Mouse (Mus musculus) urinary bladder, adult 2 months (tissue): ENCODE data around the gene Irf2bp2. TPM values are rescaled to one million over a fixed set of nuclear protein-coding genes. Genes with fewer than 3 reads are reported as not detected.
"Not testable (repeated sequence)": the region's sequence is repeated elsewhere in the genome, so short reads cannot be mapped to it uniquely, and the experiment has no call there.

Source experiments
- DNase-seq: peaks from one replicate; pipeline ENCODE4 v3.0.0; 2022; ENCODE audit warnings: low spot score
- polyA plus RNA-seq: library from polyadenylated mRNA; depleted of rRNA; stranded (reverse); fragments of >200 nt; gene quantifications from 2 replicates; pipeline ENCODE4 v1.2.3, GENCODE M21; 2012

The Irf2bp2 gene
- polyA plus RNA-seq, 1 experiment, result 33.4 TPM

DNA sequence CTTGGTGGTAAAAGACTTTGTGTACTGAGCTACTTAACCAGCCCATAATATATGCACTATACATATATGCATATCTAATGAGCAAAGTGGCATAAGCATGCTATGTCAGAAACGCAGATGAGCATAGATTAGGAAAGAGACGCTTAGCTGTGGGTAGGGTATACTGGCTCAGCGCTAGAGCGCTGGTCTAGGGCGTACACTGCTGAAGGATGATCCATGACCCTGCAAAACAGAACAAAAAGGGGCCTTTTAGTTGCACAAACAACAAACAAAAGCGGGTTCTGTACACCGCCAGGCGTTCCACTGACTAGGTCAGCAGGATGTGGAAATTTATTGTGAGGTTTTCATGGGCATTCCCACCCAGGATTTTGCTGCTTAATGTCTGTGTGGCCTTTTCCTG lies 8.9 kb upstream of the Irf2bp2 start:
- peak; percentile 18 for DNase-seq

DNA sequence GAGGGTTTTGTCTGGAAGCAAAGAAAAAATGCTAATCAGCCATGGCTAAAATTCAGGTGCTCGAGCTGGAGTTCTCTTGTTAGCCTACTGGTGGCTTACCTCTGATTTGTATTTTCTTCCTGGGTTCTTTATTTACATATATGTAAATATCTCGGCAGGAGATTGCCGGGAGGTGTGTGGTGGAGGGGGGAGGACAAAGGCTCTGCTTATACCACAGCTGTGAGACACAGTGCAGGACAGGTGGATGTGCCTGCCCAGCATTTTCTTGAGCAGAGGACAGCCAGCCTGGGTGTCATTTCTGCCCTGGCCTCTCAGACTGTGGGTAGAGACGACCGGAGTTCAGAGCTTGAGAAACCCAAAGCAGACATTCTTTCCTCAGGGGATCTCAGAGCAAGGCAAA lies 7.5 kb upstream of the Irf2bp2 start:
- no peak for DNase-seq

DNA sequence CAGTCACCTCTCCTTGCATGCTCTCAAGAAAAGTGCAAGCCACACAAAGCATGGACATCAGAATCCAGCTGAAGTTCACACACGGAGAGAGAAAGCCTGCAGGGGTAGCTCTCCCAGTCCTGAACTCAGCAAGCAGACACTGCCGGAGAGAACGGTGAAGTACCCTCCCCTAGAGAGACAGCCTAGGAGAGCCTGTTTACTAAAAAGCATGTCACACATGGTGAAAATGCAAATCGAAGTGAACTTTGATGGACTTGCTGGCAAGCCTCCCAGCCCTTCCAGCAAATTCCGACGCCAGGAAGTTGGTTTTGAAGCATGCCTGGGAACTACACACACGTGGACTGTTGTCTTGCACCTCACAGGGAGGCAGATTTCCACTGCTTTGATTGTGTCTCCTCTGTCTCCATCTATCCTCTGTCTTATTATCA lies 7.0 kb upstream of the Irf2bp2 start:
- DNase-seq, result no peak

DNA sequence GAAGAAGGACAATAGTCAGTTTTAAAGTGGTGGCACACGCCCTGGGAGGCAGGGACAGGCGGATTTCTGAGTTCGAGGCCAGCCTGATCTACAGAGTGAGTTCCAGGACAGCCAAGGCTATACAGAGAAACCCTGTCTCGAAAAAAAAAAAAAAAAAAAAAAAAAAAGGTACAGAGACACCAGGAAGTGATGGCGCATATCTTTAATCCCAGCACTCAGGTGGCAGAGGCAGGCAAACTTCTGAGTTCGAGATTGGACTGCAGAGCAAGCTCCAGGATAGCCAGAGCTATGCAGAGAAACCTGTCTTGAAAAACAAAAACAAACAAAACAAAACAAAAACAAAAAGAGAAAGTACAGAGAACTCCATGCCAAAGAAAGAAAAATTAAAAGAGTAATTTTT lies 6.6 kb upstream of the Irf2bp2 start:
- DNase-seq, result not testable (repeated sequence)

DNA sequence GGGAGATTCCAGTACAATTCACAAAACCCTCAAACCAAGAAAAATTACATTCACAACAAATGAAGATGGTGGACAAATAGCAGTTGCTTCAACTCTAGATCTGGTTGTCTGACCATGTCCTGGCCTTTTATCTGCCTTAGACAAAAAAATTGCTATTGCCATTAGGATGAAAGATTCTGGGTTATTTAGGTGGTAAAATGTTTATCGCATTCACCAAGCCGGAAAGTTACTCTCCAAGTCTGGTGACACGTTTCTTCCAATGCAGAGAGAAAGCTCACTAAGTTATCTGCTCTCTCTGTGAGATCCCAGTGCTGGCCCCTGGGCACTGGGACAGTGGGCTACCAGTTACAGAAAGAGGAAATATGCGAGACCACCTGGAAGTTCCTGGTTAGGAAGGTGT lies 5.5 kb upstream of the Irf2bp2 start:
- DNase-seq, result no peak

DNA sequence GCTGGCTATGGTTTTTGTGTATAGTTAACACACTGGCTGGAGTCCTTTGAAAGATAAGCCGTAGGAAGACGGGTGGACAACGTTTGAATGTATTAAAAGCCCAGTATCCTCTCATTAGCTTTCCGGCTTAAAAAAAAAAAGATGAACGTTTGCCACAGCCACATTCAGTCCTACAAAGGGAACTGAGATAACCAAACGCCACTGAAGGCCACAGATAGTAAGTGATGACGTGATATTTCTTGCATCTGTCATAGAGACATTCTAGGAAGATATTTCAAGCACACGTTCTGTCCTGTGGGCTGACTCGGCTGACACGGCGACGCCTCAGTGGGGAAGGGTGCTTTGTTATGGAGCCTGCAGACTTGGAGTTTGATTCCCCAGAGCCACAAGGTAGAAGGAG lies 4.4 kb upstream of the Irf2bp2 start:
- no peak for DNase-seq

DNA sequence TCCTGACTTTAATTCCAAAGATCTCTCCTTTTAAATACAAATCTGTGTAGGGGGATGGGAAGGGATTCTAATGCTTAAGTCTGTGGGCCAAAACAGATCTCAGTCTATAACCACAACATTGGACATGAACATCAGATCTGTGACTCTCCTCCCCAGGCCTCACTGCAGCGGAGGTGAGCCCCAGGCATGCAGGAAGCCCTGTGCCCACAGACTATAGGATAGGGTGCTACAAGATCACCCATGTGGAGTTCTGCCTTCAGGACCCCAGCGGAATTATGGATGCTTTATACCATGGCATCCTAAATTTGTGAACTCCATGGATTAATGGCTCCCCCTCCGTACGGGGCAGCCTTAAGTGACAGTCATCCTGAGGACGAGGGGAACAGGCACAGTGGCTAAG lies 2.9 kb upstream of the Irf2bp2 start:
- DNase-seq, result no peak

DNA sequence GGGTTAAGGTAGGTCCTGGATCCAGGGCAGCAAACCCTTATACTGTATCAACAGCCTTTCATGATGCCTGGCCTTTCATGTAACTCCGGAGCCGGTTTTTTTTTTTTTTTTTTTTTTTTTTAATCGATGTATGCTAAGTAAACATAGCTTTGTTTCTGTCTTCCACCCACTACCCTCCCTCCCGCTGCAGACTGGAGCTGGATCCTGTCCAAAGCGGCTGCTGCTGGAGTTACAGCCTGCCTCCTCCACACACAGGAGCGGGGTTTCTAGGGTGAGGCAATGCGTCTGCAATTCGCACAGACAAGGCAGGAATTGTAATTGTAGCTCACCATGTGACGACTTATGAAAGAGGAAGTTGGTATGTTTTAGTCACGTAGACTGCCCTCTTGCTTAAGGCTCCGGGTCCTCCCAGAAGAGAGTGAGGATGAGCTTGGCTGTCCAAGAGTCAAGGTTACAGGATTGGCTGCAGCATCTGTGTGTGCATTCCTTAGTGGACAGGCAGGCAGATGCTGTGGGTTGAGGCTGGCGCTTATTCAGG lies 2.4 kb upstream of the Irf2bp2 start:
- peak; percentile 59 for DNase-seq

DNA sequence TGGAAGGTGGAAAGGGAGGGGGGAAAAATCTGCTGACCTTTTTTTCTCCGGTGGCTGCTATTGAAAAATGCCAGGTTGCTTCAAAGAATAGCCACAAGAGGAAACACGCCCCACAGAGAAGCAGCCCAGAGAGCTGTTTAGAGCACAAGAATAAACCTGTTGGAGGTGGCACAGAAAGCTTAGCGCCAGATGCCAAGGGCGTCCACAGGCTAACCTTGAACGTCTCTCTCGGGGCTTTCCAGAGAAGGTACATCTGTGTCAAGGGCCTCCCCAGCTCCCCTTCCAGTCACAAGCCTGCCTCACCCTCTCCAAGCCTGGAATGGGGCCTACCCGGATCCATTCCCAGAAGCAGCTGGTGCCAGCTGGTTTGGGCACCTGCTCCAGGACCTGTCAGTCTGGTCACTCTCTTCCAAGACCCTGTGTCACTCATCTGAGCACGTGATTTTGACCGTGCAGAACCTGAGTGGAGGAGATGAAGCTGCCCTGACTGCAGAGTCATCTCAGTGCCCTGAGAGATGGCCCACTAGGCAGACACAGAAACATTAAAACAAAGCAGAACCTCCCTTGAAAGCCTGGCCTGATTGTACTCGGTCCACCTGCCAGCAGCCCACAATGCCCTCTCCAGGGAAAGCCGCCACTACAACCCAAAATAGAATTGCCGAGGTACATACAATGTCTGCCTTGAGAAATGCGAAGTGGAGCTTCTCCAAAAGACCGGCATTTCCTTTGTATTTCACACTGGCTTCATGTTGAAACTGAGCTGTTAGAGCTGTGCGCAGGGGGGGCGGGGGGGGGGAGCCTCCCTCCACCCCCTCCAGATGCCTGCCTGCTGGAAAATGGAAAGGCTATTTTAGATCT lies 1.6 kb upstream of the Irf2bp2 start:
- DNase-seq, result peak; percentile 55

DNA sequence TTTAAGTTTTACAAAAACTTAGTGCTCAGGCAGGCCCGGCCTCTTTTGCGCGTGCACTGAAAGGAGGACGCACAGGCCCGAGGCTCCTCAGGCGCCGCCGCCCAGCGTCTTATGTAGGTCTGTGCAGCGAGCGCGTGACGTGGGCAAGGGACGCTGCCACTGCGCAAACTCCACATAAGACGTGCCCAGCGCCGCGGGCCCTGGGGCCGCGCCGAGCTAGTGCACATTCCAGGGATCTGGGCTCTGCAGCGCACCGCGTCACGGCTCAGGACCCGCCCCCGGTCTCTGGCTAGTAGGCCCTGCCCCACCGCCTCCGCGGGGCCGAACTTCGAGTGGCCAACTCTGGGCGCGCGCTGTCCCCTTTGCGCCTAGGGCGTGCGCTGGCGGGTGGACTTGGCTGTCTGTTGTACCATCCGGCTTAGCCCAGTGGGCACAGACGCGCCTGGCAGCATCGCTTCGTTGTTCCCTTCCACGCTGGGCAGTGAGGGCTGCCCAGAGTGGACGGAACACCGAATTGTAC lies 755 bp upstream of the Irf2bp2 start:
- peak; percentile 97 for DNase-seq

DNA sequence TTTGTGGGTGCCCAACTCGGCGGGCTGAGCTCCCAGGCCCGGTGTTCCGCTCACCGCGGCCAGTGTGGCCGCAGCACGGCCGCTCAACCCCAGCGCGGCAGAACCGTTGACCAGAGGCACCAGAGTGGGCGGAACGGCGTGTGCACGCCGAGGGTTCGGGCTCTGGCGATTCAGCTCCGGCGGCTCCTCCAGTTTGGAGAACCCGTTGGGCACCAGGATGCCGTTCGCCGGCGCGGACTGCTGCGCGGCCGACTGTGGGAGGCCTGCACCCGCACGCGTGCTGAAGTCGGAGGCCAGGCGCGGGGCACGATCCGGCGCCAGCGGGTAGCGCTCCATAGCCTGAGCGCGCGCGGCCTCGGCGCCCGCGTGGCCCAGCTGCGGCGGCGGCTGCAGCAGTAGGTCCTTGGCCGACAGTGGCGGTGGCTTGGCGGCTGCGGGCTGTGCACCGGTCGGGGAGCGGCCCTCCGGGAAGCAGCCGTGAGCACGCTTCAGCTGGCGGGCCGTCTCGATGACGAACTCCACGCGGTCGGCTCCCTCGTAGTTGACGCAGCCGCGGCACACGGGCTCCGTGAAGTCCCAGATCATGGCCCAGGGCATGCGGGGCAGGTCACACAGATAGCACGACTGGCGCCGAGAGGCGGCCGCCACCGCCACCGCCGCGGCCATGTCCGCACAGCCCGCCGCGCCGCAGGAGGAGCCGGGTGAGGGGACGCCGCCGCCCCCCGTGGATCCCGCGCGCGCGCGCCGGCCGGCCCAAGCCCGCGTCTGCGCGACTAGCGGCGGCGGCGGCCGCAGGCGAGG lies 815 bp downstream of the Irf2bp2 start:
- peak; percentile 56 for DNase-seq

DNA sequence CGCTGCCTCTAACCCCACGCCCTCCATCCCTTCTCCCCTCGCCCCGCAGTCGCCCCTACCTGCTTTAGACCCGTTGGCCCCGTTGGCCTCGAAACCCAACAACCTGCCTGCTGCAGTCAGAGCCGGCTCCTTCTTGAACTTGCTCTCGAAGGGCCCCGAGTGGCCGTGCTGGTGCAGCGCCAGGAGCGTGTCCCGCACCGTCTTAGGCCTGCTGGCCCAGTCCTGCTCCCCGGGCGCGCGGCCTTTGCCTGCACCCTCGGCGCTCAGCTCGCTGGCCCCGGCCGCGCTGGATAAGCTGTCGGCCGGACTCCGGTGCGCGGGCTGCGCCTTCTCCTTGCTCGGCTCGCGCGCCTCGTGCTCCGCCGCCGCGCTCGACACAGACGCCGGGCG lies 1.4 kb downstream of the Irf2bp2 start:
- DNase-seq, result peak; percentile 52

DNA sequence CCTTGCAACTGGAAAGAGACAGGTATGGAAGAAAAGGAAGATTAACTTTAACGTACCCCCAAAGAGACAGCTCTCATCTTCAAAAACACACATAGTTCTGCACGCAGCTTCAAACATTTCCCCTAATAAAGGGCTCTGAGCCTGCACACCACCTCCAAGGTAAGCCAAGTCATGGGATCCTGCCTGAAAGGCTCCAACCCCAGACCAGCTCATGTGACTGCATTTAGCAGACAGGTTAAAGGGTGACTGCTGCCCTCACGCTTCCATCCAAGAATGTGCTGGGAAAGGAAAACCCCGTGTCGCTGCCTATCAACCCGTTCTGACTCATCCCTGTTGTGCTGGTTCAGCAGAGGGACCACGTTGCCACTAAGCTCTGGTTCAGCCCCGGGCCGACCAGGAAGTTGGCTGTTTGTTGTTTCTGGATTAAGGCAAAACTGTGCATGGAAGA lies 1.9 kb downstream of the Irf2bp2 start:
- peak; percentile 59 for DNase-seq

DNA sequence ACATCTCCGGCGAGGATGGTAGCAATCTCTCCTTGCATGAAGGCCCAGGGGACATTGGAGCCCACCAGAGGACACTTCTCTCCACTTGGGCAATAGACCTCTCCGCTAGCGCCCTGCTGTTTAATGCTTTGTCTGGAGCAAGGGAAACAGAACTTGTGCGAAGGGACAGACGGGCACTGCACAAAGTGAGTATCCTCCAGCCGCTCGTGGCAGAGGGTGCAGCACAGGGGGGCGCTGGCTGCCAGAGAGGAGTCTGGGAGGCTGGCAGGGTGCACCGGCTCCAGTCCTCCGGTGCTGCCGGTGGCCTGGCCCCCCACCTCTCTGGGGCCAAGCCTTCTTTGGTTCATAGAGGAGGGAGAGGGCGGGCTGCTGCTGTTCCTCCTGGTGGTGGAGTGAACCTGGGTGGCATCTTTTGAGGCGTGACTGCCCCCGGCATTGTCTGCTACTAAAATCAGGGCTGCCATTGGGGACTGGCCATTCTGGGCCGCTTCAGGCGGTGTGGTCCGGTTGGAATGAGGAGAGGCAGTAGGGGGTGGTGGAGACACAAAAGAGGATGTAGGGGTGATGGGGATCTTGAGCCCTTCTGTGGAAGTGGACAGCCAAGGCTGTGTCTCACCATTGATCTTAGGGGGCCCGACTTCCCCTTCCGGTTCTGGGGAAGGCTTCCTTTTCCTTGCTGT lies 2.5 kb downstream of the Irf2bp2 start:
- peak; percentile 52 for DNase-seq

DNA sequence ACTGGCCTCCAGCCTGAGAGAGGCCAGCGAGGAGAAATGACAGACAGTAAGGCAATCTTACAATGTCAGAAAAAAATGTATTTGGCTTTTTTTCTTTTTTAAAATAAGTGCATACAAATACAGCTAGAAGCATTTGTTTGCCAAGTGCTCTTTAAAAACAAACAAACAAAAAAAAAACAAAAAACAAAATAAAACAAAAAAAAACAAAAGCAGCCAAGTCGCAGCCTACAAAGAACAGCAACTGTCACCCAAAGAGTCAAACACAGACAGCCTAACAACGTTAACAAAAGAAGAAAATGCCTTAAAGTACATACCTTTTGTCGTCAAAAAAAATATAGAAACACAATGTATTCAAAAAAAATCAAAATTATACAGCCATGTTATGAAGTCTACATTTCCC lies 3.2 kb downstream of the Irf2bp2 start:
- DNase-seq, result no peak

DNA sequence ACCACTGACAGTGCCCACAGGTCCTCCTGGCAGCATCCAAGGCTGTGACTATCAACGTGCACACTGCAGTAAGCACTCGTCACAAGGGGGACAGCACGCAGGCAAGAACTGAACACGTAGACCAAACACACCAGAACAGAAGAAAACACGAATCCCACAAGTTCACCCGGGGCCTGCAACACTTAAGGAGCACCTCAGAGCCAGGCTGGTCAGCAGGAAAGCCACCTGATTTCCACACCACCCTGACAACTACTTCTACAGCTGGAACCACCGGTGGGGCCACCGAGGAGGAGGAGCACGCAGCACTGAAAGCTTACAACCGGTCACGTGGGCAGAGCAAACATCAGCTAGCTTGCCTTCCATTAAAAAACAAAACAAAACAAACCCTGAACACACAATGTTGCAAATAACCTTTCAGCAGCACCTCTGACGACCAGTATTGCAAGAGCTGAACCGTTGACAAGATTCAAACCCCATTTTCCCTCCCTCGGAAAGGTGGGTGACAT lies 3.7 kb downstream of the Irf2bp2 start:
- peak; percentile 49 for DNase-seq

DNA sequence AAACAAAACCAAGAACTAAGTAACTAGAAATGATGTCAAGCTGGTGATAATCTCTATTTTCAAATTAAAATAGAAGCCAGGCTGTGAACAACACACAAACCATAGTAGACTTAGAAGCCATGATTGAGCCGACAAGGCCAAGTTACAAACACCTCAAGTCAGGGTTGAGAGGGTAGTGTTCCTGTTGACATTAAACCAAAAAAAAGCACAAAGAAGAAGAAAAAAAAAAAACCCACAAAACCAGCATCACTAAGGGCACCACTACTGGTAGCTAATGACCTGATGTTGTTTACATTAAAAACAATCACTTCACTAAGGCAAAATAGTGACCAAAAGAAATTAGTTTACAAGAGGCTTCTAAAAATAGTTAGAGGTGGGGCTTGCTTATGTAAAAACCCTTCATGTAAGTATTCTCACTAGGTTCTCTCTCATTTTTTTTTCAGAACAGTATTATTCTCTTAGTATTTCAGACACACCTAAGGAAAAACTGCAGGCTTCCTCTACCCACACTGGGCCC lies 4.2 kb downstream of the Irf2bp2 start:
- DNase-seq, result no peak

DNA sequence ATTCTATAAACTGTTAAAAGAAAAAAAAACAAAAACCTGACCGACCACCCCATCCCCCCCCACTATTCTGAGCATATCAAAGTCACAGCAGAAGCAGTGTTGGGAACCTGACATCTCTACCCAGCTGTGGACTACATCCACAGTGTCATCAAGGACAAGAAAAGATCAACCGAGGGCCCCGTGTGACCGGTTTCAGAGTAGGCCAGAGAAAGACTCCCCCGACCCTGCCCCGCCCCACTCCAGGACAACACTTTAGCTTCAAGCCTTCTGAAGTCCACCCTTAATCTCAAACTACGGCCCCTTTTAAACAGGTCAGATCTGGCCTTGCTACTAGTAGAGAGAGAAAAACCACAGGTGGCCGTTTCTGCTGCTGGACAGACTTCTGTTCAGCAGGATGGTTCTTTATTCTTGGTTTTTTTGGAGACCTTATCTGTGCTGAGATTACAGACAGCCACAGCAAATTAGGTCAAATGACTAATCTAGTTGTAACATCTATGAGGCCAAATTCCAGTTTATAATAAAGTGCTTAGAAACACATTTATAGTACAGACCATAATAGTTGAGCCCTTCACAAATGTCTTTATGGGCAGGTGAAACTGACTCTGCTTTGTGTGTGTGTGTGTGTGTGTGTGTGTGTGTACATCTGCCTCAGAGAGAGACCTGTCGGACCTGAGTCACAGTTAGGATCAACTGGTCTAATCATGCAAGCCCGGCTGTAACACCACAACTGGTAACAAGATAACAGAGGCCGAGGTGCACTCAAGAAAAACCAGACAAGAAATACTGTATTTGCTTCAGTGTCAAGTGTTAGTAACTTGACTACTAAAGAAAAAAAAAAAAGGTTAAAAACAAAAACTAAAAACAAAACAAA lies 4.9 kb downstream of the Irf2bp2 start:
- DNase-seq, result no peak

DNA sequence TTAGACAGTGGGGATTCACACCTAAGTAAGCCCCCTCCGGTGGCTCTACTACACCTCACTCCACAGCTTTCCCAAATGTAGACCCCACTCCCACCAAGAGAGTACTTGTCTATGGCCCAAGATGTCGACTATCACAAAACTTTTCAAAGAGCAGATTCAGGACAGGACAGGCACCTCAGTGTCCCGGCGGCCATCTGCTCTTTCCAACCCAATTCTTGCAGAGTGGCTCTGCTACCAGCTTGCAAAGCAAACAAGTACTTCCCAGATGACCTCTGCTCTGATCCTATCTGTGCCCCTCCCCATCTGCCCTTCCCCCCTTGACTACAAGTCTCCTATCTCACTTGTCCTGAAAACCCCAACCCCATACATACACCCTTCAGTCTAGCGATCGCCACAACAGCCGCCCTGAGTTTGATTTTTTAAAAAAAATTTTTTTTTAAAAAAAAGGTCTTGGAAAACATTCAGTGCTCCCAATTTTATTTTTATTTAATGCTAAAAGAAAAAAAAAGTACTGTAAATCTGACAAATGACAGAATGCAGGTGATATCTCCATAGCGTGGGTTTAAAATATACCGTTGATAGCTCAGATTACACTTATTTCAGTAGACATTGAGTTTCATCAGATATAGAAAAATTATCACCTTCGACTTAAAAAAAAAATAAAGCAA lies 5.8 kb downstream of the Irf2bp2 start:
- DNase-seq, result no peak
